8 mouse cellular contexts compared by ENCODE assay signal in genomic region chr2:4298325-4299215, GRCm38 (mm10).
DNase-seq lines count a peak whose midpoint lies in the region; ATAC-seq lines count a peak whose summit lies in the region.

No protein-coding gene starts in this region.

- no peaks in the 10 kb centered on the region for H3K9me3 ChIP-seq in kidney, embryonic 14.5 days (ENCODE audit: control insufficient read depth, low read length)
- H3K9me3 ChIP-seq in embryonic facial prominence, embryonic 10.5 days: no peaks in the 10 kb centered on the region
- no peaks in the 10 kb centered on the region for H3K9me3 ChIP-seq in heart, embryonic 16.5 days (replicated peaks; ENCODE audit: control insufficient read depth, low read length)
- H3K9me3 ChIP-seq in liver, embryonic 13.5 days (replicated peaks): no peaks in the 10 kb centered on the region

- no peak overlapping the region for H3K4me3 ChIP-seq in kidney, embryonic 14.5 days (ENCODE audit: low read length)
- peak overlapping the region; percentile 61 for H3K4me3 ChIP-seq in embryonic facial prominence, embryonic 10.5 days
- peak overlapping the region; percentile 19 for H3K4me3 ChIP-seq in heart, embryonic 16.5 days (ENCODE audit: low read length)
- H3K4me3 ChIP-seq in liver, embryonic 13.5 days (replicated peaks): no peak overlapping the region

- H3K9ac ChIP-seq in kidney, embryonic 14.5 days (ENCODE audit: low read depth, low read length): peak overlapping the region; percentile 47
- peak overlapping the region; percentile 65 for H3K9ac ChIP-seq in heart, embryonic 16.5 days (ENCODE audit: low read length)
- no peak overlapping the region for H3K9ac ChIP-seq in liver, embryonic 13.5 days

- H3K27ac ChIP-seq in kidney, embryonic 14.5 days (ENCODE audit: low read depth, low read length): peak overlapping the region; percentile 91
- H3K27ac ChIP-seq in embryonic facial prominence, embryonic 10.5 days (replicated peaks): peak overlapping the region; percentile 85
- H3K27ac ChIP-seq in heart, embryonic 16.5 days (ENCODE audit: low read length): peak overlapping the region; percentile 84
- H3K27ac ChIP-seq in liver, embryonic 13.5 days: peak overlapping the region; percentile 53

- 4% methylated on average over 19 of the region's 19 CpGs for WGBS in kidney, embryonic 14.5 days
- WGBS in embryonic facial prominence, embryonic 10.5 days: 5% methylated on average over 19 of the region's 19 CpGs
- WGBS in heart, embryonic 16.5 days: 5% methylated on average over 19 of the region's 19 CpGs
- WGBS in liver, embryonic 13.5 days (ENCODE audit: insufficient replicate concordance): 19% methylated on average over 19 of the region's 19 CpGs

- DNase-seq in kidney, adult 9 months: no peak
- DNase-seq in embryonic facial prominence, embryonic 10.5 days (ENCODE audit: low spot score): peak; percentile 95
- no peak for DNase-seq in liver, embryonic 13.5 days
- peak; percentile 9 for DNase-seq in testis, postnatal 14 days (ENCODE audit: low spot score)
- DNase-seq in cerebellum, adult 11-12 months: no peak
- DNase-seq in thymus, postnatal 0 days (ENCODE audit: low spot score): no peak

- H3K4me2 ChIP-seq in kidney, embryonic 14.5 days (replicated peaks; ENCODE audit: low read depth, low read length): peak overlapping the region; percentile 55
- peak overlapping the region; percentile 77 for H3K4me2 ChIP-seq in heart, embryonic 16.5 days (ENCODE audit: low read depth, low read length)
- no peak overlapping the region for H3K4me2 ChIP-seq in liver, embryonic 13.5 days

- H3K36me3 ChIP-seq in kidney, embryonic 14.5 days (ENCODE audit: control insufficient read depth, insufficient read depth, low read length): no peaks in the 10 kb centered on the region
- H3K36me3 ChIP-seq in embryonic facial prominence, embryonic 10.5 days (replicated peaks): no peaks in the 10 kb centered on the region
- no peaks in the 10 kb centered on the region for H3K36me3 ChIP-seq in heart, embryonic 16.5 days (ENCODE audit: control insufficient read depth, insufficient read depth)
- no peaks in the 10 kb centered on the region for H3K36me3 ChIP-seq in liver, embryonic 13.5 days

- ATAC-seq in kidney, embryonic 14.5 days (ENCODE audit: low FRiP score, low TSS enrichment): peak; percentile 75
- peak; percentile 78 for ATAC-seq in heart, embryonic 16.5 days (replicated peaks; ENCODE audit: extremely low read depth, insufficient read depth, low FRiP score)
- ATAC-seq in liver, embryonic 13.5 days (ENCODE audit: low read depth): no peak

- no peaks in the 10 kb centered on the region for H3K27me3 ChIP-seq in kidney, embryonic 14.5 days (ENCODE audit: control insufficient read depth, insufficient read depth, low read length)
- H3K27me3 ChIP-seq in embryonic facial prominence, embryonic 10.5 days (replicated peaks; ENCODE audit: low read depth, poor library complexity, severe bottlenecking): no peaks in the 10 kb centered on the region
- no peaks in the 10 kb centered on the region for H3K27me3 ChIP-seq in heart, embryonic 16.5 days (ENCODE audit: control insufficient read depth, insufficient read depth, low read length)
- H3K27me3 ChIP-seq in liver, embryonic 13.5 days: peaks cover 11% of the 10 kb centered on the region

- peaks cover 33% of the 10 kb centered on the region for H3K4me1 ChIP-seq in kidney, embryonic 14.5 days (ENCODE audit: control insufficient read depth, insufficient read depth, low read length)
- peaks cover 78% of the 10 kb centered on the region for H3K4me1 ChIP-seq in embryonic facial prominence, embryonic 10.5 days
- H3K4me1 ChIP-seq in heart, embryonic 16.5 days (ENCODE audit: control insufficient read depth, insufficient read depth, low read length): peaks cover 31% of the 10 kb centered on the region
- no peaks in the 10 kb centered on the region for H3K4me1 ChIP-seq in liver, embryonic 13.5 days (replicated peaks)

Comparison
In these comparisons a context has a peak if more than half of its experiments do, and no peak if none do; other contexts are left out.
1. H3K4me3 ChIP-seq: peak in embryonic facial prominence, embryonic 10.5 days (single experiment) and heart, embryonic 16.5 days (single experiment); none in kidney, embryonic 14.5 days (single experiment) and liver, embryonic 13.5 days (single experiment).
2. DNase-seq: peak in embryonic facial prominence, embryonic 10.5 days (single experiment) and testis, postnatal 14 days (single experiment); none in kidney, adult 9 months (single experiment), liver, embryonic 13.5 days (single experiment), cerebellum, adult 11-12 months (single experiment) and thymus, postnatal 0 days (single experiment).
3. Peak in every context shown above with its lines, with median percentiles within 50 percentile points of each other: H3K27ac ChIP-seq.